Mouse (Mus musculus): ENCODE measurements around the gene 1500009C09Rik. TPM values are rescaled to one million over a fixed set of nuclear protein-coding genes. Genes with fewer than 3 reads are reported as not detected.

Gene 1500009C09Rik
- polyA plus RNA-seq, 1 experiment from 2014 or later: 0.10 TPM

- 54% methylated on average over 39 of the region's 39 CpGs for WGBS
- H3K4me1 ChIP-seq: peaks cover 6% of the 10 kb centered on the region
- no peaks in the 10 kb centered on the region for H3K36me3 ChIP-seq
- H3K27me3 ChIP-seq: 0 out of 2 replicates have a peak, but pooled peaks cover 5% of the 10 kb centered on the region
- H3K4me2 ChIP-seq: peak within 1 kb of the TSS; percentile 42
- no peak within 1 kb of the TSS for H3K27ac ChIP-seq
- H3K9ac ChIP-seq: no peak within 1 kb of the TSS
- no peak for ATAC-seq (replicated peaks; ENCODE audit: low FRiP score)
- H3K4me3 ChIP-seq (replicated peaks): 0 out of 2 replicates have a peak within 1 kb of the TSS, but pooled peaks have one; percentile 0
- no peaks in the 10 kb centered on the region for H3K9me3 ChIP-seq (replicated peaks)
These were observed 46.8 kb downstream of the 1500009C09Rik start, which contains the start of gene Wbp2nl for GRCm38 (mm10) chr15:82298764-82299561. Gene Wbp2nl (plus strand): TSS chr15:82298954.

- H3K36me3 ChIP-seq: no peaks in the 10 kb centered on the region
- H3K27ac ChIP-seq: no peak overlapping the region
- H3K27me3 ChIP-seq: no peaks in the 10 kb centered on the region
- H3K9me3 ChIP-seq (replicated peaks): no peaks in the 10 kb centered on the region
- 0 out of 2 replicates have a peak, but pooled peaks cover 2% of the 10 kb centered on the region for H3K4me1 ChIP-seq
- no peak for ATAC-seq (replicated peaks; ENCODE audit: low FRiP score)
- WGBS: 84% methylated on average over 3 of the region's 3 CpGs
- H3K4me2 ChIP-seq: no peak overlapping the region
- no peak overlapping the region for H3K9ac ChIP-seq
- H3K4me3 ChIP-seq (replicated peaks): no peak overlapping the region
These were observed 54.9 kb downstream of the 1500009C09Rik start for GRCm38 (mm10) chr15:82307107-82307506.

GRCm38 (mm10) chr15:82308416-82308815, 56.2 kb downstream of the 1500009C09Rik start:
- Histone ChIP-seq H3K9ac (no peak overlapping the region), H3K36me3 (no peaks in the 10 kb centered on the region), H3K27ac (no peak overlapping the region), H3K9me3 (replicated peaks) (no peaks in the 10 kb centered on the region), H3K4me2 (no peak overlapping the region), H3K27me3 (no peaks in the 10 kb centered on the region), H3K4me1 (0 out of 2 replicates have a peak, but pooled peaks cover 2% of the 10 kb centered on the region), H3K4me3 (replicated peaks) (no peak overlapping the region)
- 76% methylated on average over 3 of the region's 3 CpGs for WGBS
- ATAC-seq (replicated peaks; ENCODE audit: low FRiP score): no peak

Other genes starting within 250 kb of the 1500009C09Rik start
- gene Desi1, start 218.5 kb upstream of the 1500009C09Rik start, polyA plus RNA-seq (2015; fragmentation: Nextera tagmentation; extraction: Ambion mirVana): 25.1 and 26.3 TPM in 2 replicates
- gene Snu13, start 204.8 kb upstream of the 1500009C09Rik start, polyA plus RNA-seq (2015; fragmentation: Nextera tagmentation; extraction: Ambion mirVana): 272 and 286 TPM in 2 replicates
- 0.03 TPM in 1 of 2 replicates, not detected in the other for gene 4930407I10Rik, start 193.2 kb upstream of the 1500009C09Rik start, polyA plus RNA-seq (2015; fragmentation: Nextera tagmentation; extraction: Ambion mirVana)
- gene Mei1, start 182.4 kb upstream of the 1500009C09Rik start, polyA plus RNA-seq (2015; fragmentation: Nextera tagmentation; extraction: Ambion mirVana): 0.05 and 0.09 TPM in 2 replicates
- gene Ccdc134, start 124.5 kb upstream of the 1500009C09Rik start, polyA plus RNA-seq (2015; fragmentation: Nextera tagmentation; extraction: Ambion mirVana): 18.4 and 19.8 TPM in 2 replicates
- 126 and 147 TPM in 2 replicates for gene Srebf2, start 105.2 kb upstream of the 1500009C09Rik start, polyA plus RNA-seq (2015; fragmentation: Nextera tagmentation; extraction: Ambion mirVana)
- 0.44 and 0.45 TPM in 2 replicates for gene Shisa8, start 39.6 kb upstream of the 1500009C09Rik start, polyA plus RNA-seq (2015; fragmentation: Nextera tagmentation; extraction: Ambion mirVana)
- 0.10 TPM in 1 of 2 replicates, not detected in the other for gene Tnfrsf13c, start 28.0 kb upstream of the 1500009C09Rik start, polyA plus RNA-seq (2015; fragmentation: Nextera tagmentation; extraction: Ambion mirVana)
- 78.8 and 84.2 TPM in 2 replicates for gene Cenpm, start 7.6 kb upstream of the 1500009C09Rik start, polyA plus RNA-seq (2015; fragmentation: Nextera tagmentation; extraction: Ambion mirVana)
- gene Sept3, start 22.5 kb downstream of the 1500009C09Rik start, polyA plus RNA-seq (2015; fragmentation: Nextera tagmentation; extraction: Ambion mirVana): 13.6 and 14.0 TPM in 2 replicates
- 0.18 and 0.35 TPM in 2 replicates for gene Wbp2nl, start 46.6 kb downstream of the 1500009C09Rik start, polyA plus RNA-seq (2015; fragmentation: Nextera tagmentation; extraction: Ambion mirVana)
- 61.1 and 61.7 TPM in 2 replicates for gene Naga, start 86.5 kb downstream of the 1500009C09Rik start, polyA plus RNA-seq (2015; fragmentation: Nextera tagmentation; extraction: Ambion mirVana)
- 11.0 and 12.0 TPM in 2 replicates for gene Pheta2, start 86.5 kb downstream of the 1500009C09Rik start, polyA plus RNA-seq (2015; fragmentation: Nextera tagmentation; extraction: Ambion mirVana)
- 296 and 297 TPM in 2 replicates for gene Smdt1, start 86.6 kb downstream of the 1500009C09Rik start, polyA plus RNA-seq (2015; fragmentation: Nextera tagmentation; extraction: Ambion mirVana)
- gene Ndufa6, start 101.9 kb downstream of the 1500009C09Rik start, polyA plus RNA-seq (2015; fragmentation: Nextera tagmentation; extraction: Ambion mirVana): 428 and 459 TPM in 2 replicates
- gene Cyp2d22, start 127.9 kb downstream of the 1500009C09Rik start, polyA plus RNA-seq (2015; fragmentation: Nextera tagmentation; extraction: Ambion mirVana): 12.9 and 18.6 TPM in 2 replicates
- gene Cyp2d11, start 141.6 kb downstream of the 1500009C09Rik start, polyA plus RNA-seq (2015; fragmentation: Nextera tagmentation; extraction: Ambion mirVana): not detected in 2 replicates
- gene Cyp2d10, start 154.8 kb downstream of the 1500009C09Rik start, polyA plus RNA-seq (2015; fragmentation: Nextera tagmentation; extraction: Ambion mirVana): 0.27 and 0.49 TPM in 2 replicates
- gene Cyp2d9, start 181.0 kb downstream of the 1500009C09Rik start, polyA plus RNA-seq (2015; fragmentation: Nextera tagmentation; extraction: Ambion mirVana): 0.25 TPM in 1 of 2 replicates, not detected in the other